Mouse (Mus musculus) lung, adult 2 months (tissue): ENCODE data around the gene Rpl36al.

Experiments used
- CTCF ChIP-seq: fragments of 200-500 bp; IDR thresholded peaks from 2 replicates; pipeline ENCODE4 v1.5.1; 2011; ENCODE audit warnings: mild to moderate bottlenecking, low read length, control low read depth; ENCODE audit not compliant: insufficient read depth
- POLR2A ChIP-seq: fragments of 200-500 bp; IDR thresholded peaks from 2 replicates; pipeline ENCODE4 v1.6.1; 2011; ENCODE audit warnings: low read depth, mild to moderate bottlenecking, control low read depth, low read length, borderline replicate concordance; ENCODE audit errors: extremely low read depth

DNA sequence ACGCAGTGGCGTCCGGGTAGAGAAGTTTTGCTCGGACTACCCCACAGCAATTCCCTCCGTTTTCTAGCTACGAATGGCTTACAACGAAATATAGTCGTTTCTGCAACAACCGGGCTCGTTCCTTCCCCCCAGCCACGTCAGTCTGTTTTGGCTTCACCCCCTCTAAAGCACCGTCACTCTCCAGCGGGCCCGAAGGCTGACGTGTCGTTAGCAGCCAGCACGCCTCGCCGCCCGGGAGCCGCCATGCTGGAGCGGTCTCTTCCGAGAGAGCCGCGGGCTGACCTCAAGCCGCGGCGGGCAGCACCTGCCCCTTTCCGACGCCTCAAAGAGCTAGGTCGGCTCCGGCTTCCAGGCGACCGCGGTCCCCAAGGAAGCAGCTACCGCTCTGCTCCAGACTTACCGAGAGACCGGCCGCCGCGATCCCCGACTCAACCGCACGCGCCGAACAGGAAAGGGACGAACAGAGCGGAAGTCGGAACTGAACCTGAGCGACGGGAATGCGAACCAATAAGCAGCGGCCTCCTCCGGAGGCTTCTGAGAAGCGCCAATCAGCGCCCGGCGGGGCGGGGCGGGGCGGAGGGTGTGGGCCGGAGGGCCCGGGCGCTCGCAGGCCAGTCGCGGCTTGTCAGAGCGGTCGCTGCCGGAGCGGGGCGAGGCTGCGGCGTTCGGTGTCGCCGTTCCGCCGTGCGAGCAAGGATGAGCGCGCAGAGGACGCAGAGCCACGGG is at the start of gene Rpl36al, which contains the start of gene Mgat2:
- TF ChIP-seq POLR2A = peak; percentile 90
- no peak for TF ChIP-seq CTCF
